Mouse (Mus musculus) olfactory bulb, adult 2 months (tissue): Measurements from ENCODE around the gene Gm5244.

ENCODE experiments used
- CTCF ChIP-seq: fragments of 200-500 bp; IDR thresholded peaks from 2 replicates; pipeline ENCODE4 v1.5.1; 2012; ENCODE audit warnings: low read depth, mild to moderate bottlenecking, low read length, moderate library complexity; ENCODE audit not compliant: insufficient read depth
- POLR2A ChIP-seq: fragments of 200-500 bp; IDR thresholded peaks from 2 replicates; pipeline ENCODE4 v1.6.1; 2012; ENCODE audit warnings: mild to moderate bottlenecking, low read depth, low read length, moderate library complexity; ENCODE audit not compliant: insufficient read depth

GRCm38 (mm10) chr19:12831559-12831958 lies 14.9 kb upstream of the Gm5244 start:
- TF ChIP-seq CTCF = no peak
- no peak for TF ChIP-seq POLR2A
